Mouse (Mus musculus) testis, adult 2 months (tissue): ENCODE measurements around the gene Nek9. TPM values are rescaled to one million over a fixed set of nuclear protein-coding genes. Genes with fewer than 3 reads are reported as not detected.

Experiments
- H3K27ac ChIP-seq: fragments of 200-500 bp; 2 replicates; pipeline ENCODE4 v1.5.1; 2012; ENCODE audit warnings: low read depth, low read length; ENCODE audit not compliant: control insufficient read depth, insufficient read depth
- H3K27me3 ChIP-seq: fragments of 200-500 bp; 2 replicates; pipeline ENCODE4 v1.6.1; 2012; ENCODE audit warnings: mild to moderate bottlenecking, low read length, moderate library complexity; ENCODE audit not compliant: control insufficient read depth, insufficient read depth
- H3K36me3 ChIP-seq: fragments of 200-500 bp; 2 replicates; pipeline ENCODE4 v1.6.1; 2012; ENCODE audit warnings: mild to moderate bottlenecking, low read length; ENCODE audit not compliant: control insufficient read depth, insufficient read depth
- H3K4me1 ChIP-seq: fragments of 200-500 bp; 2 replicates; pipeline ENCODE4 v1.6.1; 2012; ENCODE audit warnings: low read length; ENCODE audit not compliant: control insufficient read depth, insufficient read depth
- H3K4me3 ChIP-seq: fragments of 200-500 bp; 2 replicates; pipeline ENCODE4 v1.5.1; 2012; ENCODE audit warnings: low read depth, mild to moderate bottlenecking, low read length, moderate library complexity, mixed read lengths; ENCODE audit not compliant: control insufficient read depth
- CTCF ChIP-seq: fragments of 200-500 bp; IDR thresholded peaks from 2 replicates; pipeline ENCODE4 v1.5.1; 2012; ENCODE audit warnings: low read depth, mild to moderate bottlenecking, inconsistent platforms, low read length, moderate library complexity; ENCODE audit not compliant: control insufficient read depth, insufficient read depth, insufficient replicate concordance
- POLR2A ChIP-seq: fragments of 200-500 bp; IDR thresholded peaks from 2 replicates; pipeline ENCODE4 v1.6.1; 2012; ENCODE audit warnings: low read depth, mild to moderate bottlenecking, inconsistent platforms, low read length, moderate library complexity; ENCODE audit not compliant: control insufficient read depth
- polyA plus RNA-seq: library from polyadenylated mRNA; depleted of rRNA; stranded (reverse); fragments of >200 nt; gene quantifications from 2 replicates; pipeline ENCODE4 v1.2.3, GENCODE M21; 2012

Nek9 gene
- polyA plus RNA-seq, 1 experiment, result 20.3 TPM

DNA sequence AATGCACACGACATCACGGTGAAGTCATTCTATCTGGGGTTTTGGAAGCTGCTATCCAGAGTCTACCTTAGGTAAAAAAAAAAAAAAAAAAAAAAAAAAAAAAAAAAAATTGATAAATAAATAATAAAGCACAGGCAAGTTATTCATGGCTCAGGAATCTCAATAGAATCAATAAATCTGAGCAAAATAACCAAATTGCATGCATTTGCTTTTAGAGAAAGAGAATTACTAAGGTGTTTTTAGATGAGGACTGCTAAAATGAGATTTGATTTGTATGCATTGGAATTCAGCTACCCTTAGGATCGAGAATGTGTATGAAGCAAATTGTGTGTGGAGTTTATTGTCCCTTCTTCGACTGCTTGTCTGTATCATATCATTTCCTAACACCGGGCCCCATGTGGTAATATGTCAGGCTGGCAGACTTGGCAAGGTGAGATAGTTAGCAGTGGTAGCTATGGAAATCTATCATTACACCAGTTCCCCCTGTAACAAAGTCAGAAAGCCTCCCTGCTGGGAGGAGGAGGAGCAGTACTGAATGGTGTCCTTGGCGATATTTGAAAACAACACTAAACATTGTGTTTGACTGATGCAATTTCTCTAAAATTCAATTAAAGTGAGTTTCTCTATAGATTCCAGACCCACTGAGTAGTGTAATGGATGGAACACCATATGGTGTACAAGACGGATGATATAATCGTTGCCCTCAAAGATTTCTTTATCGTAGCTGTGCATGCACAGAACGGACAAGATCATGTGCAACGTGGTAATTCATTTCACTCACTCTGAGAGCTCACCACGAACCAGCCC is 58.1 kb downstream of the Nek9 start:
- TF ChIP-seq POLR2A (no peak), CTCF (no peak)
- H3K4me1 ChIP-seq, result no peaks in the 10 kb centered on the region
- H3K36me3 ChIP-seq, result no peaks in the 10 kb centered on the region
- H3K27me3 ChIP-seq, result no peaks in the 10 kb centered on the region
- peak overlapping the region; percentile 99; the same call in 1 of the 2 replicates for H3K4me3 ChIP-seq
- H3K27ac ChIP-seq, result peak overlapping the region; percentile 99

DNA sequence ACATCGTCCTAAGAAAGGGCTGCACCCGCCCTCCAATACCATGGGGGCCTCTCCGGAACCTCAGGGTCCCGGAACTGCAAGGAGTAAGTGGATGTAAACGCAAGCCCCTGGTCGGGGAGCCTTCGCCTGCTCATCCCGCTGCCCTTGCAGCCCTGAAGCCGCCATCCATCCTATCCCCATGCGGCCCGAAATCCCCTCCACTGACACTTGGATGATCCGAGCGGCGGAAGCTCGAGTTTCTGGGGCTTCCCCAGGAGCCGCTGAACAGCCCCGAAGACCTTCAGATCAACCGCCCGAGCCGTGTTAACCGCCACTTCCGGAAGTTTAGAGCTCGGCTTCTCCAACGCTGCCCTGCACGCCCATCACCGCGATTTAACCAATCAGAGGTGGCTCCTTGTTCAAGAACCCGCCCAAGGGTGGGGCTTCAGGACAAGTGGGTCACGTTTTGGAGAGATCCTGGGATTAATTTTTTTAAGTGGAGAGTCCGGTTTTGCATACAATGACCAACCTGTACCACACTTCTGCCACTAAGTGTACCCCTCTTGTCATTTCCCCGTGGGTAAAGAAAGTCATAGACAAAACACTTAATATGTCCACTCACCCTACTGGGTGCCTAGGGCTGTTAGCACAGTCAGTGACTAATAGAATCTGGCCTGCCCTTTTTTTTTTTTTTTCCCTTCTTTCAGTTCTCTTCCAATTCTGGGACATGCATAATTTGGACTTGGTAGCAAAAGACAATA is 58.9 kb downstream of the Nek9 start:
- Histone ChIP-seq H3K4me1 (no peaks in the 10 kb centered on the region), H3K36me3 (no peaks in the 10 kb centered on the region), H3K4me3 (peak overlapping the region; percentile 99), H3K27ac (peak overlapping the region; percentile 99), H3K27me3 (no peaks in the 10 kb centered on the region)
- TF ChIP-seq POLR2A (peak; percentile 78), CTCF (no peak)

DNA sequence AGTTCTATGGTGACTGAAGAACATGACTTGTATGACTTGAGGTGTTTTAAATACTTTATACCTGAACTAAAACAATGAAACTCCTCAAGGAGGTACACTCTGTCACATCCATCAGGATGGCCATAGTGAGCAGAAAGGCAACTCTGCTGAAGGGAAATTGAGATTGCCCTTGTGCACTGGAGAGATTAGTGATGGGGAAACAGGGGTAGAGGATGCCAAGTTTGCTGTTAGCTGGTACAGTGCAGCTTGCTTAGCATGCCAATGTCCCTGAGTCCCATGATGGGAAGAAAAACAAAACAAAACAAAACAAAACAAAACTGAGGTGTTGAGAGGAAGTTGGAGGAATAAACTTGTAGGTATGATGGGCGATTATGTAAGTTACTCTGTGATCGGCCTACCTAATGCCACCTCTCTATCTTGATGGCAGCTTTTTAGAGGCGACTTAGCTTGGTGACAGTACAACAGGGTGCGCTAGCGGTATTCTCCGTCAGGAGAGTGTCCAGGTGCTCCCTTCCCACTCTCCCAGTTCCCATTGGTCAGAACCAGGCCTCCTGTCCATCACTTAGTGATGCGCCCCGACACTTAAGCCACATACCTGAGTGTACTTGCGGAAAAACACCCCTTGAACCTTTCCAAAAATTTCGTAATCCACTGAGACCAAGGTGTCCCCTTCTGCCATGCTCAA is 59.6 kb downstream of the Nek9 start:
- Histone ChIP-seq H3K4me3 (peak overlapping the region; percentile 99), H3K27ac (peak overlapping the region; percentile 99), H3K36me3 (no peaks in the 10 kb centered on the region), H3K4me1 (no peaks in the 10 kb centered on the region), H3K27me3 (no peaks in the 10 kb centered on the region)
- no peak for TF ChIP-seq POLR2A
- no peak for TF ChIP-seq CTCF

DNA sequence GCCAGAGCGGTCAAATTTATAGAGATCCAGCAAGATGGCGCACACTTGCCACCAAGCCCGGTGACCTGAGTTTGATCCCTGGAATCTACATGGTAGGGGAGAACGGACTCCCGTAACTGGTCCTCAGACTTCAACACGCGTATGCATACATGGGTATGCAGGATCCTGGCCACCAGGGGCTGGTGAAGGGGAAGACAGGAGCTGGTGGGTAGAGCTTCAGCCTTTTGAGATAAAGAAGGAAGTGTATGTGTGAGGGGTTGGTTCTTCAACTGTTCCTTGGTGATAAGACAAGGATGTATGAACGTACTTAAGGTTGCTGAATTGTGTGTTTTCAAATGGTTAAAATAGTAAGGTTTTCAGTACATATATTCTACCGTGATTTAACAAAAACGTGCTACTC is 60.2 kb downstream of the Nek9 start:
- no peak for TF ChIP-seq POLR2A
- TF ChIP-seq CTCF, result no peak
- H3K4me1 ChIP-seq, result no peaks in the 10 kb centered on the region
- H3K36me3 ChIP-seq, result no peaks in the 10 kb centered on the region
- H3K4me3 ChIP-seq, result peak overlapping the region; percentile 70
- no peaks in the 10 kb centered on the region for H3K27me3 ChIP-seq
- 0 out of 2 replicates have a peak overlapping the region, but pooled peaks have one; percentile 21 for H3K27ac ChIP-seq

DNA sequence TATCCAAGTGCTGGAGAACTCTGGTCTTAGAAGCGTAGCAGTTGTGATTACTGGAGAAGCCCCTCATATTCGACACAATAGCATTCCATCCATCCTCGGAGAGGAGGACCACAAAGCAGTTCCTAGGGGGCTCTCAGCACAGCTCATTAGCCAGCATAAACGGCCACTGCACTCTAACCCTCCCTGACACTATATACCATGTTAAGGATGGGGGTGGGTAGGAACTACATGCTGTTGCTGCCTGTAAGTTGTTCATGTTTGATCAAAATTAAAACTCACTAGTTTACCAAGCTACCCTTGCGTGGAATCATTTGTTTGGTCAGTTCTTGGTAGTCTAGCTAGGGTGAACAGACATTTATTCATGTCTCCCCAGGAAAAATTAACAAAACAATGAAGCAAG is 62.9 kb downstream of the Nek9 start:
- H3K27me3 ChIP-seq, result no peaks in the 10 kb centered on the region
- peak overlapping the region; percentile 4; the same call in 1 of the 2 replicates for H3K4me3 ChIP-seq
- TF ChIP-seq POLR2A, result no peak
- no peak for TF ChIP-seq CTCF

DNA sequence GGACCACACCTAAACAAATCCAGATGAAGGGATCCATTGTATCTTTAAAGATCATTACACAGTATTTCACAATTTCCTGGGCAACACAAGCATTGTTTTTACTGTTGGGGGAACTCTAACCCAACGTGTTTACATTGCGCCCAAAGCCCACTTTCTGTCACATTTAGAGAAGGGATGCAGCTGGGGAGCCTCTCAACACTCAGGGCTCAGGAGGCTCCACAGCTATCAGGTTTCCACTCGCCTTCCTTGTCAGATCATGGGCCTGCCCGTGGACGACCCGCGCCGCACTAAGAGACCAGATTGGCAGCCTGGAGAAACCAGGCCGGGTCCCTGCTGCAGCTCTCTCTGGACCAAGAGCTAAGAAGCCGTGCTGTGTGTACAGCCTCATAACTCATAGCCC is 65.7 kb downstream of the Nek9 start:
- H3K4me1 ChIP-seq, result peaks cover 2% of the 10 kb centered on the region; the same call in 1 of the 2 replicates
- no peak for TF ChIP-seq POLR2A
- TF ChIP-seq CTCF, result no peak
- H3K27me3 ChIP-seq, result no peaks in the 10 kb centered on the region
- H3K27ac ChIP-seq, result peak overlapping the region; percentile 57; the same call in 1 of the 2 replicates
- H3K4me3 ChIP-seq, result peak overlapping the region; percentile 37
- H3K36me3 ChIP-seq, result no peaks in the 10 kb centered on the region

More for the DNA sequence above, 62.9 kb downstream of the Nek9 start:
- H3K4me1 ChIP-seq, result peaks cover 2% of the 10 kb centered on the region; the same call in 1 of the 2 replicates
- H3K27ac ChIP-seq, result no peak overlapping the region
- H3K36me3 ChIP-seq, result no peaks in the 10 kb centered on the region

DNA sequence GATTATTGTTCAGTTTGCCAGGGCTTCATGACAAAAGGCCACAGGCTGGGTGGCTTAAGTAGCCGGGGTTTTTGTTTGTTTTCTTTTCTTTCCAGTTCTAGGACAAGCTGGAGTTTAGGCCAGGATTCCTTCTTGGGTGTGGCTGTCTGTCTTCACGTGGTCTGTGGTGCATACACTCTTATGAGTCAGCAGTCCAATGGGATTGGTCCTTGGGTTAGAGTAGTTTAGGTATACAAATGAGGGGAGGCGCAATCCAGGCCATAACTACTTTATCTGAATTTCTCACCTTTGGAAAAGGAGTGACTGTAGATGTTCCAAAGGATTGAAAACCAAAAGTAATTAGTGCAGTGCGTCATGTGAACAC is 67.3 kb downstream of the Nek9 start:
- Histone ChIP-seq H3K4me3 (no peak overlapping the region), H3K36me3 (no peaks in the 10 kb centered on the region), H3K4me1 (peaks cover 2% of the 10 kb centered on the region; the same call in 1 of the 2 replicates), H3K27me3 (no peaks in the 10 kb centered on the region), H3K27ac (no peak overlapping the region)
- no peak for TF ChIP-seq CTCF
- no peak for TF ChIP-seq POLR2A
